Mouse (Mus musculus) brain, adult 2 months (tissue): ENCODE data around the gene Srebf2.
A peak's percentile ranks its signal among the peaks of the same experiment; 100 is the strongest.

Experiments used
- DNase-seq: peaks from one replicate; pipeline ENCODE4 v3.0.0; 2011; ENCODE audit warnings: low read depth, low spot score

Srebf2 gene

DNA sequence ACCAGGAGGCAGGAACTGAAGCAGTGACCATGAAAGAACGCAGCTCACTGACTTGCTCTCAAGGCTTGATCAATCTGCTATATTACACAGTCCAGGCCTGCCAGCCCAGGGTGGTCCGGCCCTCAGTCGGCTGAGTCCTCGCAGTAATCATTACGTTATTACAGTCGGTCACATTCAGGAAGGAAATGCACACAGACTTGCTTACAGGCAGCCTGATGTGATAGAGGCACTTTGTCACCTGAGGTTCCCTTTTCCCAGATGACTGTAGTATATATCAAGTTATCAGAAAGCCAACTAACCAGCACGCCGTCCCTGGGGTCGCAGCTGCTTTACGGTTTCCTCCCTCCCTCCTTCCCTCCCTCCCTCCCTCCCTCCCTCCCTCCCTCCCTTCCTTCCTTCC, 9.9 kb downstream of the Srebf2 start:
- DNase-seq = no peak

DNA sequence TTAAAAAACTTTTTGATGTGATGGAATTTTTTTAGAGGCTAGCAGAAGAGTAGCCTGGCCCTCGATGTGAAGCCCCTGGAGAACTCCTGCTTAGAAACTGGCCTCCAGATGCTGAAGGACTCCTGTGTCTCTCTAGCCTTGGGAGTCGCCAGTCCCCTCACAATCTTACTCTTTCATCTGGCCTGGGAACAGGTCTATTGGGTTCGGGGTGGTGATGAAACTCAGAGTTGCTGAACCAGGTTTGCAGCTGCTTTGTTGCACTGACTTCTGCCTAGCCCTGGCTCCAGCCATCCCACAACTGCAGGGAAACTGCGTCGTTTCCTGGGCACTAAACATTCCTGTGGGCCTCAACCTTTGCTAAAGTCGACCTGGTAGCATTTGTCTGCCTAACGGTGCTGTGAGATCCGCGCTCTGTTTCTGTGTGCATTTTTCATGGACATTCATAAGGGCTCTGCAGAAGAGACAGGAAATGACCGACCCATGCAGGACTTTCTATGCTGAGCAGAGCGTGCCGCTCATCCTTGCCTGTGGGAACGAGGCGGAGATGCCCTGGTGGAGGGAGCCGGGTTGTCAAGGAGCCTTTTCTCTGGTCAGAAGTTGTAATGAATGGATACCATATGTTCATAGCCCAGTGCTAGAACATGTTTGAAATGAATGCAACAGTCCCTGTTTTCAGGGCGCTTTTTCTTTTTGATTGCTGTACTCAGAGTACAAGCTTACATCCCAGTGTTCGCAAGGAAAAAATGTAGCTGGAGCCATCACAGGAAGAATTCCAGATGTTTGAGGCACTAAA, 11.5 kb downstream of the Srebf2 start:
- no peak for DNase-seq

DNA sequence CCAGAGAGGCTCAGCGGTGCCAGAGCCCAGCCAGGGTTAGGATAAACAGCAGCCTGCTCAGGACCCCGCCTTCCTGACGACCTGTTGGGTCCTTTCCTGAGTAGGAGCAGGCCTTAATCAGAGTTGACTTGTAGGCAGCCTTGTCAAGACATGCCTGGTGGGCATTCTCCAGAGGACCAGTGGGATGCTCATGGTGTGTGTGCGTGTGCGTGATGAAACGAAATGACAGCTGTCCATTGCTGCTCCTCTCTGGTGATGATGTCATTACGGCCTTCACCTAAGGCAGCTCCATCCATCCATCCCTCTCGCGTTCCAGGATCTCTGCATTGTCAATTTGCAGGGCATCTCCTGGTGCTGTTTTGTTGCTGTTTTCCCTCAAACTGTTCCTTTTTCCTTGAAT, 12.5 kb downstream of the Srebf2 start:
- no peak for DNase-seq

DNA sequence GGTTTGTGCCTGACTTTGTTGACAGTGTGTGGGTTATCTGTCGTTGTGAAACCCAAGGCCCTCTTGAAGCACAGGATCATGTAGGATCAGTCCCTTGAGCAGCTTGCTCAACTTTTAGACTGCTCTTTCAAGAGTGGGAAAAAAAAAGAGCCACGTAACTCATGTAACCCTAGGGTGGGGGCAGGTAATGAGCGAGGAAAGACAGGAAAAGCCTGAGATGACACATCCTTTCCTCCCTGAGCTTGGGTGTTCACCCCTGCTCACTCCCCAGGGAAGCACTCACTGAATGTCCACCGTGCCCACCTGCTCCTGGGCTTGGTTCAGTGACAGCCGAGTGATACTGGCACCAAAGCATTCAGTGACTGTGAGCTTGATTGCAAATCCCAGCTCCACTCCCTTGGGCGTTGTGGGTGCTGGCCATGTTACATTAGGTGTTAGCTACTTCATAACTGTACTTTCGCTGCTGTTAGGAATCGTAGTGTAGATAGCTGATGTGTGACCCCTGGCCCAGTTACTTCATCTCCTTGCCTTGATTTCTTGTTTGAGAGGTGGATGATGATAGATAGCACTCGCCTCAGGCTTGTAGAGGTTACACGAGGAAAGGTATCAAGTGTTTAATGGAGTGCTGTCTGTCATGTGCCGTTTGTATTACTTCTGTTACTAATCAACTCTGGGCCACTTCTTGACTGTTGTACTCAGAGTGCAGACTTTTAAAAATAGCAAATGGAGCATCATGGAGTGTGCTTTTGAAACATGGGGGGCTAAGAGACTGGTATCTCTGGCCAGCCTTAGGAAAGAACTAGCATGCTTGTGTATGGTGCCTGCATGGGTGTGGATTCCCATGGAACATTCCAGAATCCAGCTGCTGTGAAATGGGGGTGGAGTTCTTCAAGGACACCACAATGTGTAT, 14.0 kb downstream of the Srebf2 start:
- no peak for DNase-seq

DNA sequence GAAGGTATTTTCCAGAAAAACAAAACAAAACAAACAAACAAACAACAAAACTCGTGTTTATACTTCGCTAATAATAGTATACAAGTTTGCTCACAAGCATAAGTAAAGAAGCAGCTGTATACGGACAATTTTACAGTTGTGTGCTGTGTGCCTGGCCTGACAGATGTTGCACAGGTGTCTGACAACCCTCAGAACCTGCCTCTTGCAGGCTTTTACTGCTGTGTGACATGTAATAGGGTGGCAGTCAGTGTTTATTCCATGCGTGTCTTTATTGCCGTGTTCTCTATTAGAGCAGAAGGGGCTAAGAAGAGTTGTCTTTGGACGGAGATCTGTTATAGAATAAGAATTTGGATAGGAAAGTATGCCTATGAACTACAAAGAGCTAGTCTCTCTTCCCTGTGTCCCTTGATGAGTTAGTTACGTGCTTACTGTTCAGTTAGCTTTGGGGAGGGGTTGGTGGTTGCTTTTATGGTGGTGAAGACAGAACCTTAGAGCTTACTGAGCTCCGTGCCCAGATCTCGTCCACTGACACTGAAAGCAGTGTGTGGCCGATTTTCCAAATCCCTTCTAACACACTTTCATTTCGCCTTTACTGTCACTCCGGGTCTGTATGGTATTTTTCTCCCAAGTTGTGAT, 15.1 kb downstream of the Srebf2 start:
- no peak for DNase-seq

DNA sequence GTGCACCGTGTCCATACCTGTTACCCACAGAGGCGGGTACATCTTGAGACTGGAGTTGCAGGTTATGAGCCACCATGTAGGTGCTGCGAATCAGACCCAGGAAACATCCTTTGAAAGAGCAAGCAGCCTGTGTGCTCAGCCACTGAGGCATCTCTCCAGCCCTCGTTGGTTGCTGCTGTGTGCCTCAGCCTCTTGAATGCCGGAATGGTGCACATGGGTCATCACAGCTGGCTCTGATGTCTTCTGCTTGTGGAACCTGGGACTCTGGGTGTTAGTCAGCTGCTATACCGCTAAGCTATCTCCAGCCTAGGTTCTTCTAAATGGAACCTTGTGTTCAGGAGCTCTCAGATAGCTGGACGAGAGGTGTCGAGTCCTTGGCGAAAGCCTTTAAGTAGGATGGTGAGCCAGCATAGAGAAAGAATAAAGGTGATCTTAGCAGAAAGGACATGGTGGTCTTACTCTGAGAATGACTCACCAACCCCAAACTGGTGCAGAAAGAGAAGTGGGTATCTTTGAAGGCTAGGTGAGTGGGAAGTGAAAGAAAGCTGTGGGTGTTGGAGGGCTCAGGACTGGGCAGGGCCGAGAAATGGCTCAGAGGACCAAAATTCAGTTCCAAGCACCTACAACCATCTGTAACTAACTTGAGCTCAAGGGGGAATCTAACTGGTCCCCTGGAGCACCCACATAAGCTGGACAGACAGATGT, 16.5 kb downstream of the Srebf2 start:
- no peak for DNase-seq

DNA sequence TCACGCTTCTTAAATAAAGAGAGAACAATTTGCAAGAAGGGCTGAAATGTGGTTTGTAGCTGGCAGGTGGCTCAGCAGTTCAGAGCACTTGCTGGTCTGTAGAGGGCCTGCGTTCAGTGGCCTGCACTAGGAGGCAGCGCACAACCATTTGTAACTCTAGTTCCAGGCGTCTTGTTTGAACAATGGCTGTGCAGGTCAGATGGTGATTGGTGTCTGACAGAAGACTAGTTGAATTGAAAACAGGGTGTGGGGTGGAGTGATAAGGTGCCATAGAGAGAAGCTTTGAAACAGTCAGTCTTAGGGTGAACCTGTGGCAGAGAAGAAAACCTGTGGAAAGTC, 17.0 kb downstream of the Srebf2 start:
- DNase-seq = no peak

DNA sequence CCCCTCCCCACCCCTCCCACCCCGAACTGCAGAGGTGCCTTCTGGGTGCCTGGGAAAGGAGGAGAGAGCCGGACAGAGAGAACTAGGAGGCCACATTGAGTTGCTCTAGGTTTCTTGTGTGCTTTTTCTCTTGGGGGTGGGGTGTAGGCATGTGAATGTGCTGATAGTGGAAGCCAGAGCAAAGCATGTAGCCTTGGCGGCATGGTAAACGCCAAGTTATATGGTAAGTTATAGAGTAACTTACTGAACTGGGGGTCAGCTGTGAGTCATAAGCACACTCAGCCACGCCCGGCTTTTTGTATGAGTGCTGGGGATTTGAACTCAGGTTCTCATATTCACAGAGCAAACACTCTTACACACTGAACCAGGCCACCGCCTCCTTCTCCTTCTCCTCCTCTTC, 17.5 kb downstream of the Srebf2 start:
- DNase-seq = no peak

DNA sequence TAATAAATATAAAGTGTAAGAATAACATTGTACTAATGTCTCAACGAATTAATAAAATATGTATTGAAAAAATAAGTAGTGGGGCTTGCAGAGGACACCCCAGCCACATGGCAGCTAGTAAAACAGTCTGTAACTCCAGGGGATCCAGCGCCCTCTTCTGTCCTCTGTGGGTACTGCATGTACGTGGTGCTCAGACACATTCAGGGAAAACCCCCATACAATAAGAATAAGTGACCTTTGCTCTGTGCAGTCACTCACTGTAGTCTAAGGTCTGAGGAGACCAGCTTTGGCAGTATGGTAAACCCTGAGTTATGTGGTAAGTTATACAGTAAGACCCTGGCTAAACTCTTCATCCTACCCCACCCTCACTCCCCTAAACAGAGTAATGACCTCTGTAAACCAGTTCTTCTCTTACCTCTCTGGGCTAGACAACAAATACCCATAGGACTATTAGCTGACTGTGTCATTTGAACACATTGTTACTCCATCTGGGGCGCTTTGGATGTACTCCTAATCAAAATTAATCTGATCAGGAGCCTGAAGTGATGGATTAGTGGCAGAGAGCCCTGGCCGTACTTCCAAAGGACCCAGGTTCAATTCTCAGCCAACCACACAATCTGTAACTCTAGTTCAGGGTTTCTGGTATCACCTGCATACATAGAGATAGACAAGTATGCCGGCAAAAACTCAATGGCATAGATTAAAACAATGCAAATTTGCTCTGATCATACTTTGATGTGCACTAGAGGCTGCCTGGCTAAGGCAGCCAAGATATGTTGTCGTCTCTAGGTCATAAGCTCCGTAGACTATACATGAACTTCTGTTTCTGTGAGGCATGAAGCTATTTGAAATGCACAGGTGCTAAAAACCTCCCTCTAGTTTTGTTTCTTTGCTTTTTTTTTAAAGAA, 18.6 kb downstream of the Srebf2 start:
- DNase-seq = peak; percentile 83

DNA sequence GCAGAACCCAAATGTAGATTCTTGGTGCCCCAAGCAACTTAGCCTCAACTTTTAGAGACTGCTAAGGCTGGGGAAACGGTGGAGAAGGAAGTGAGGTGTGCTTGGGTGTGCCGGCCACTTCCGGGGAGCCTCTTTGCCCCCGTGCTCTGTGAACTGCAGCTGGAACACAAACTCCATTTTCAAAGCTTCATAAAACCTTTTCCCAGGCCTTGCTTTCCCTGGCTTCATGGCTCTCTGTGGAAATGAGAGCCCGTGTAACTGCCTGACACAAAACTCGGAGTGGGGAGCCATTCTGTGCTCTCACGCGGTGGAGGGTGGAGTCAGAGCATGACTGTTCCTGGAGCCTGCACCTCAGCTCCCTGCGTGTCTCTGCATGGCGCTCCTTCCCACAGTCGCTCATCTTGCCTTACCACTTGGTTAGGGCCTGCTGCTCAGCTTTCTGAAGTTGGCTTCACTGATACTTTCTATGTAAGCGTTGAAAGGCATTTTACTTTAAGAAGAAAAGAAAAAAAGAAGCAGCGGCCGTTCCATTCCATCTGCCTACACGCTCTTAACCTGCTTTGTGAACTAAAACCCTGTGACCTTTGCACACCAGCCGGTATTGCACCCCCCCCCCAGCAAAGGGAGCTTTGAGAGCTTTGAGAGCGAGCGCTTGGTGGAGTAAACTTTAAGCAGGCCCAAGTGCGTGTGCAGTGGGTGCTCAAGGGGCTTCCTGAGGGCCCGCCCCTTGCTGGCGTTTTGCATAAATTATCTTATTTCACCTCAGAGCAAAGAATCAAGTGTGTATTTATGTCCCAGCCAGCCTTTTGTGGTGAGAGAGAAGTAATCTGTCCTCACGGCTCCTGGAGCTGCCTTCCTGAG, 19.5 kb downstream of the Srebf2 start:
- DNase-seq = peak; percentile 67

DNA sequence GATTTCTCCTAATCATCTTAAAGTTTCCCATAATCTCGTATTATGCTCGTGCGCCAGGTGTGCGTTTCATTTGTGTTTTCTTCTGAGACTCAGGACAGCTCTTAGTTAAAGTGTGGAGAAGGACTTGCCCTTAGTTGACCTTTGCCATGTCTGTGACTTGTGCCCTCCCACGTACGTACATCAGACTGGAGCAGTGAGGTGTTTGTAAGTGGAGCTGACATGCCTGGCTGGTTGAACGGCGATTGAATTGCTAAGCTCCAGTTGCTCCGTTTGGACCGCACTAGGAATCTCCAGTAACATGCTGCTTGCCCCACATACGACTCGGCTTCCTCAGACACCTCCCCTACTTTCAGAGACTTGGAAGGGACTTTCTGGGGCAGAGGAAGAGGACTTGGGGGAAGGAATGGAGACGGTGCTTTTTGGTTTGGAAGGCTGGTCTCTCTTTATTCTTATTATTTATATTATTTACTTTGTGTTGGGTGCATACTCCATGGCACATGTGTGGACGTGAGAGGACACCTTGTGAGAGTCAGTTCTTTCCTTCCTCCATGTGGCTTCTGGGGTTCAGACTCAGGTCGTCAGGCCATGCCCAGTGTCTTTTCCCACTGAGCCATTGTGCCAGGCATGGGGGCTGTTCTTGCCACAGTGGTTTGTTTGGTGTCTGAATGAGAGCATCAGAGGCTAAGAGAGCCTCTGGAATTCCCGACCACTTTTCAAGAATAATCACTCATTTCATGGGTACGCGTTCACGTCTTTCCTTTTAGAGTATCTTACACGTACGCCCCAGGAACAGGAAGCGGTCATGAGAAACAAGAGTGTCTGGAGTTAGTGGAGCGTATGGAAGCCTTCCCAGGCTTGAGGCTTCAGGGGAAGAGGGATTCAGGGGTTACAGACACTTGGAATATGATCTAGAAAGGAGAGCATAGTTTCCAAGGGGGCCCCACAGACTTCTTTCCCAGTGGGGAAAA, 20.5 kb downstream of the Srebf2 start:
- DNase-seq = no peak

DNA sequence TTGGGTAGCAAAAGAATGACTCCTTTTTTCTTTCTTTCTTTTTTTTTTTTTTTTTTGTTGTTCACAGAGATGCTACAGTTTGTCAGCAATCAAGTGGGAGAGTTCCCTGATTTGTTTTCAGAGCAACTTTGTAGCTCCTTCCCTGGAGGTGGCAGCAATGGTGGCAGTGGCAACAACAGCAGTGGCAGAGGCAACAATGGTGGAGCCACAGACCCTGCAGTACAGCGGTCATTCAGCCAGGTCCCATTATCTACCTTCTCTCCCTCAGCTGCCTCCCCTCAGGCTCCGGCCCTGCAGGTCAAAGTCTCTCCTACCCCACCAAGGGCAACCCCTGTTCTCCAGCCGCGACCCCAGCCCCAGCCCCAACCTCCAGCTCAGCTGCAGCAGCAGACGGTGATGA, 22.7 kb downstream of the Srebf2 start:
- no peak for DNase-seq

DNA sequence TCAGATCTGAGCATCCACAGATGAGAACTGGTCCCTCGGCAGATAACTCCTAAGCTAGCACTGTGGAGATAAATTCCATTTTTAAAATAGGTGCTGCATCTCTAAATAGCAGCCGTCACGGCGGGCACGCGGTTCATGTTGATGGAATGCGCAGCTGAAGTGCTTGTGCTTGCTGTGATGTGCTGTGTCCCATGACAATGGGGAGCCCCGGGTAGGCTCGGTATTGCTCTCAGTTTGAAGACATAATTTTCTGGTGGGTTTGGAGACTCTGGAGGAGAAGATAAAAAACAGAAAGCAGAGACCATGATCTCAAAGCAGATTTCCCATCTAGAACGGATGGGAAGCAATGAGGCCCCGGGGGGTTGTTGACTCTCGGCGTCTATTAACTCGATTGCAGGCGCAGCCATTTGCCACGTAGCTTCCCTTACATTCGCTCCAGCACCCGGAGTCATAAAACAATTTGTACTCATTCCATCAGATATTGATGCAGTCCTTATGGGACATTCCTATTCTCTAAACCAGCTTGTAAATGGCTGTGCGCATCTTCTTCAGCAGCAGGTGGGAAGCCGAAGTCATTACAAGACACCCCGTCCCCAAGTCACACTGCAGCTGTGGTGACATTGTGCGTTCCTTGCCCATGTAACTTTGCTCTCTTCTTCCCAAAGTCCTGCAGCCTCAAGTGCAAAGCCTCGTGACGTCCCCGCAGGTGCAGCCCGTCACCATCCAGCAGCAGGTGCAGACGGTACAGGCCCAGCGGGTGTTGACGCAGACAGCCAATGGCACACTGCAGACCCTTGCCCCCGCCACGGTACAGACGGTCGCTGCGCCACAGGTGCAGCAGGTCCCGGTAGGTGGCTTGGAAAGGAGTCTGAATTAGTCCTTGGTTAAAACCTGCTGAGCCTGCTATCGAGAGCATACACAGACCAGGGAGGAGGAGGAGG, 23.7 kb downstream of the Srebf2 start:
- no peak for DNase-seq

DNA sequence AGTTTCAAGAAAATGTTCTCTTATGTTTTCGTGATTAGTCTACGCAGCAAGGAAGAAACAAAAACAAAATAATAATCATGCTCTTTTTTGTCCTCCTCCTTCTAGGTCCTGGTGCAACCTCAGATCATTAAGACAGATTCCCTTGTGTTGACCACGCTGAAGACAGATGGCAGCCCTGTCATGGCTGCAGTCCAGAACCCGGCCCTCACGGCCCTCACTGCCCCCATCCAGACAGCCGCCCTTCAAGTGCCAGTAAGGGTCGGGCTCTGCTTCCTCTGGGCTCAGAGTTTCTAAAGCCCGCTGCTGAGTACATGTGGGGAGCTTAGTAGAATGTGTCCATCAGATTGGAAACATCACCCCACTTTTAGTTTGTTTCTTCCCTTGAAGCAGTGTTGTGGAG, 25.7 kb downstream of the Srebf2 start:
- peak; percentile 75 for DNase-seq

DNA sequence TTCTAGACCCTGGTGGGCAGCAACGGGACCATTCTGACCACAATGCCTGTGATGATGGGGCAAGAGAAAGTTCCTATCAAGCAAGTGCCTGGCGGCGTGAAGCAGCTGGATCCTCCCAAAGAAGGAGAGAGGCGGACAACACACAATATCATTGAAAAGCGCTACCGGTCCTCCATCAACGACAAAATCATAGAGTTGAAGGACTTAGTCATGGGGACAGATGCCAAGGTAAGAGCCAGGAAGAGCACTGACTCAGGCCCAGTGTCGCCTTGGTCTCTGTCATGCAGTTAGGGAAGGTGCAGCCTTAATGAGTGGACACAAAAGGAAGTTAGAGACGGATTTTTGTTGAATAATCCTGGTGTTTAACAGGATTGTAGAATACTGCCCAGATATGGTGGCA, 28.1 kb downstream of the Srebf2 start:
- DNase-seq = no peak

DNA sequence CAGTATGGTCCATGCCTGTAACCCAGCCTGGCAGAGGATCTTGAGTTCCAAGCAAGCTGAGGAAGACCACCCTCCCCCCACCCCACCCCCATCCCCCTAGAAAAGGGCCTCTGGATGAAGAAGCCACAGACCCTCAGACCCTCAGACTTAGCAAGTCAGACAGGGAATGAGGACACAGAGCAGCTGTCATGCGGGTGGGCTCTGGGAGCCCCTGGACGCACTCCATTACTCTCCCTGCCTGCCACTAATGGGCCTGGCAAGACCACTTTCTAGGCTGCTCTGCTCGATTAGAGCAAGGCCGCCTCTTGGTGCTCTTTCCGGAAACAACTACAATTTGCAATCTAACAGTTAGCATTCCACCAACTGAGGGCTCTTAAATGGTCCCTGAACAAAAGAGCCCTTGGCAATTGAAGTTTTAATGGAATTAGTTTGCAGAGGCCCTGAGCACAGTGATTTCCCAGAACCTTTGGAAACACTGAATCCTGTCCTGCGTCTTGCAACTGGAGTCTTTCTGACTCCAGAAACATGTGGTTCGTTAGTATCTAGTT, 30.8 kb downstream of the Srebf2 start:
- no peak for DNase-seq

DNA sequence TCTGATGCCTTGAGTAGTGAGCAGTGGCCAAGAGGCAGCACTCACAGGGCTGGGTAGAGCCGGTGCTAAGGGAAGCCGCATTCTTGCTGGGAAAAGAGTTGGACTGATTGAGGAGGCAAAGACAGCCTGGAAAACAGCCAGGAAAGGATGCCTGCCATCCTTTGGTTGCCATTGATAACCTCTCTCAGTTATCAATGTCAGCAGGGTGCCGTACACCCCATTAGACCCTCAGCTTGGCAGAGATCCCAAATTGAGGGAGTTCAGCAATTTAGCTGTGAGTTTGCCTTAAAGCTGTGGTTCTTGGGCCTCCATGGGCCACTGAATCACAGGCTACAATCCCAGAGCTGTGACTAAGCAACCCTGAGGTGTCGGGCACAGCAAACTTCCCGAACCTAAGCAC, 34.1 kb downstream of the Srebf2 start:
- DNase-seq = no peak
